Mouse (Mus musculus): ENCODE data around the gene Nf2. TPM values are rescaled to one million over a fixed set of nuclear protein-coding genes. Genes with fewer than 3 reads are reported as not detected.

The Nf2 gene
- polyA plus RNA-seq, 1 experiment from 2014 or later, result 52.1 TPM

DNA sequence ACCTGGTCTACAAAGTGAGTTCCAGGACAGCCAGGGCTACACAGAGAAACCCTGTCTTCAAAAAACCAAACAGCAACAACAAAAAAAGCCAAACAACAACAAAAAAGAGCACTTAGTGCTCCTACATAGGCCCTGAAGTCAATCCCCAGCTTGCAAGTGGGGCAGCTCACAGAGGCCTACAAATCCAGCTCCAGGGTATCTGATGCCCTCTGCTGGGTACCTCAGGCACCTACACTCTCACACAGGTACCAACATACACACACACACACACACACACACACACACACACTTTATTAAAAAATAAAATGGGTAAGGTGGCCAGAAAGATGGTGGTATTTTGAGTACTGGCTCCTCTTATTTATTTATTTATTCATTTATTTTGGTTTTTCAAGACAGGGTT lies 3.7 kb upstream of the Nf2 start:
- Histone ChIP-seq H3K4me2 (ENCODE audit: low read depth, low read length) (no peak overlapping the region), H3K4me3 (ENCODE audit: low read depth, low read length) (no peak overlapping the region), H3K9ac (replicated peaks; ENCODE audit: low read length) (no peak overlapping the region), H3K27me3 (ENCODE audit: control insufficient read depth, insufficient read depth, low read length) (no peaks in the 10 kb centered on the region), H3K36me3 (replicated peaks; ENCODE audit: control insufficient read depth, insufficient read depth, low read depth, low read length) (no peaks in the 10 kb centered on the region), H3K27ac (replicated peaks; ENCODE audit: low read depth, low read length) (no peak overlapping the region), H3K4me1 (ENCODE audit: control insufficient read depth, insufficient read depth, low read length) (no peaks in the 10 kb centered on the region), H3K9me3 (replicated peaks; ENCODE audit: control insufficient read depth, low read length) (no peaks in the 10 kb centered on the region)
- DNase-seq (ENCODE audit: low spot score) (no peak), ATAC-seq (replicated peaks; ENCODE audit: insufficient number of reproducible peaks, low FRiP score, low TSS enrichment, low read depth) (no peak)

DNA sequence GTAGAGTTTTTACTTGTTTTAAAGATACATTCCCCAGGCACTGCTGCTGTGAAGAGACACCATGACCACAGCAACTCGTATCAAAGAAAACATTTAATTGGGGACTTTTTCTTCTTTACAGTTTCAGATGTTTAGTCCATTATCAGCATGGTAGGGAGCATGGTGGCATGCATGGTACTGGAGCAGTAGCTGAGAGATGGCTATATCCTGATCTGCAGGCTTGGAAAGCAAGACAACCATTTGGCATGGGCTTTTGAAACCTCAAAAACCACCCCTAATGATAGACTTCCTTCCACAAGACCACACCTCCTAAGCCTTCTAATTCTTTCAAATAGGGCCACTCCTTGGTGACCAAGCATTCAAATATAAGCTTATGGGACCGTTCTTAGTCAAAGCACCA lies 1.1 kb upstream of the Nf2 start:
- H3K4me1 ChIP-seq (ENCODE audit: control insufficient read depth, insufficient read depth, low read length), result no peaks in the 10 kb centered on the region
- no peak overlapping the region for H3K4me2 ChIP-seq (ENCODE audit: low read depth, low read length)
- H3K9ac ChIP-seq (replicated peaks; ENCODE audit: low read length), result no peak overlapping the region
- H3K36me3 ChIP-seq (replicated peaks; ENCODE audit: control insufficient read depth, insufficient read depth, low read depth, low read length), result no peaks in the 10 kb centered on the region
- DNase-seq (ENCODE audit: low spot score) (no peak), ATAC-seq (replicated peaks; ENCODE audit: insufficient number of reproducible peaks, low FRiP score, low TSS enrichment, low read depth) (no peak)
- H3K9me3 ChIP-seq (replicated peaks; ENCODE audit: control insufficient read depth, low read length), result no peaks in the 10 kb centered on the region
- 90% methylated on average over 2 of the region's 2 CpGs for WGBS
- H3K27me3 ChIP-seq (ENCODE audit: control insufficient read depth, insufficient read depth, low read length), result no peaks in the 10 kb centered on the region
- H3K4me3 ChIP-seq (ENCODE audit: low read depth, low read length), result no peak overlapping the region
- no peak overlapping the region for H3K27ac ChIP-seq (replicated peaks; ENCODE audit: low read depth, low read length)

DNA sequence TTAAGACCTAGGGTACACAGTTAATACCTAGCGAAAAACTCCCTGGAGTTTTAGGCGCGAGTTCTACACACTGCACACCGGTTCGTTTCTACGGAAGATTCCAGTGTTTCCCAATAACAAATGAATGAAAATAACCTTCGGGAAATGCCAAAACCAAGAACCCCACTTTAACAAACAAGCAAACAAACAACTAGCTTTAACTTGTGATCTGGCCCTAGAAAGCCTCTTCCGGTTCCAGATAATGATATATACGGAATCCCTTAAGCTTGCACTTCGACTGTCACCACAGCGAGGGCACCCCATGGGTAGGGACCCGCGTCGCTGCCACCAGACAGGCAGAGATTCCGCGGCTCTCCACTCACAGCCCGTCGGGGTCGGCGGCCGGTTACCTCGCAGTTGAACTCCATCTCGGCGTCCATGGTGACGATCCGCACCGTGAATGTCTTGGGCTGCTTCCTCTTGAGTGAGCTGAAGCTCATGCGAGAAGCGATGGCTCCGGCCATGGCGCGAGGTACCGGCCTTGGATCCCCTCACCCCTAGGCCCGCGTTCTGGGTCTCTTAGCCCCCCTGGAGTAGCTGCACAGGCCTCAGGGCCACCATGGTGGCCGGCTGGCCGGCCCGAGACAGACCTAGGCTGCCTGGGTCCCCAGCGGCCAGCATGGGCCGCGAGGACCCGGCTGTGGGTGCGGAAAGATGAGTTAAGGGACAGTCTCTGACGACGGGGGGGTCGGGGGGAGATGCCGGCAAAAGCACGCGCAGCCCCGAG lies 670 bp downstream of the Nf2 start:
- DNase-seq (ENCODE audit: low spot score) (peak; percentile 54), ATAC-seq (replicated peaks; ENCODE audit: insufficient number of reproducible peaks, low FRiP score, low TSS enrichment, low read depth) (no peak; the same call in none of the 2 replicates)
- H3K9me3 ChIP-seq (replicated peaks; ENCODE audit: control insufficient read depth, low read length), result no peaks in the 10 kb centered on the region
- no peaks in the 10 kb centered on the region for H3K4me1 ChIP-seq (ENCODE audit: control insufficient read depth, insufficient read depth, low read length)
- H3K27me3 ChIP-seq (ENCODE audit: control insufficient read depth, insufficient read depth, low read length), result no peaks in the 10 kb centered on the region
- H3K4me2 ChIP-seq (ENCODE audit: low read depth, low read length), result peak overlapping the region; percentile 52
- H3K4me3 ChIP-seq (ENCODE audit: low read depth, low read length), result peak overlapping the region; percentile 77
- peak overlapping the region; percentile 91 for H3K9ac ChIP-seq (replicated peaks; ENCODE audit: low read length)
- no peaks in the 10 kb centered on the region for H3K36me3 ChIP-seq (replicated peaks; ENCODE audit: control insufficient read depth, insufficient read depth, low read depth, low read length)
- peak overlapping the region; percentile 57 for H3K27ac ChIP-seq (replicated peaks; ENCODE audit: low read depth, low read length)
- WGBS, result 1% methylated on average over 50 of the region's 50 CpGs

DNA sequence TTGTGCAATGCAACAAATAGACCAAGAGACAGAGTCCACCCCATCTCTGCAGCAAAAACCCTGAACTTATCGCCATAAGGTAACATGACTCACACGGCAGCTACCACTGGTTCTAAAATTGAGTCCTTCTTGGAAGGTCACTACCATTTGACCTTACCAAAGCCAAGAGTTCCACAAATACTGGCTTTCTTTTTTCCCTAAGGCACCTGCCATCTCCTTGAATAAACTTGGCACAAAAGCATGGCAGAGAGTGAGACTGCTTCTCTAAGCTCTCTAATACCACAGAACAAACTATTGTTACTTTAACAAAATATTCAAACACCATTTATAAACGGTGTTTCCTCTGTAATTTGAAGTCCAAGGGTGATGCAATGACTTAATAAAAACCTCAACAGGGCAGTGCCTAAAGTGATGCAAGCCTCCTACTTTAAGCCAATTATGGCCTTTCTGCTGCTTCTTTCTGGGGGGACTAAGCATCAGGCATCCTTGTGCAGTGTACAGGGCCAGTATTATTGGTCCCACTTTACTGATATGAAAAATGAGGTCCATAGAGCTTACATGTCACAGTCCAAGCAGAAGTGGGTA lies 8.3 kb downstream of the Nf2 start:
- H3K9ac ChIP-seq (replicated peaks; ENCODE audit: low read length), result no peak overlapping the region
- no peaks in the 10 kb centered on the region for H3K4me1 ChIP-seq (ENCODE audit: control insufficient read depth, insufficient read depth, low read length)
- WGBS, result 78% methylated on average over 3 of the region's 3 CpGs
- H3K27ac ChIP-seq (replicated peaks; ENCODE audit: low read depth, low read length), result no peak overlapping the region
- H3K36me3 ChIP-seq (replicated peaks; ENCODE audit: control insufficient read depth, insufficient read depth, low read depth, low read length), result no peaks in the 10 kb centered on the region
- no peak overlapping the region for H3K4me2 ChIP-seq (ENCODE audit: low read depth, low read length)
- ATAC-seq (replicated peaks; ENCODE audit: insufficient number of reproducible peaks, low FRiP score, low TSS enrichment, low read depth) (no peak), DNase-seq (ENCODE audit: low spot score) (no peak)
- no peaks in the 10 kb centered on the region for H3K27me3 ChIP-seq (ENCODE audit: control insufficient read depth, insufficient read depth, low read length)
- H3K4me3 ChIP-seq (ENCODE audit: low read depth, low read length), result no peak overlapping the region
- H3K9me3 ChIP-seq (replicated peaks; ENCODE audit: control insufficient read depth, low read length), result no peaks in the 10 kb centered on the region

DNA sequence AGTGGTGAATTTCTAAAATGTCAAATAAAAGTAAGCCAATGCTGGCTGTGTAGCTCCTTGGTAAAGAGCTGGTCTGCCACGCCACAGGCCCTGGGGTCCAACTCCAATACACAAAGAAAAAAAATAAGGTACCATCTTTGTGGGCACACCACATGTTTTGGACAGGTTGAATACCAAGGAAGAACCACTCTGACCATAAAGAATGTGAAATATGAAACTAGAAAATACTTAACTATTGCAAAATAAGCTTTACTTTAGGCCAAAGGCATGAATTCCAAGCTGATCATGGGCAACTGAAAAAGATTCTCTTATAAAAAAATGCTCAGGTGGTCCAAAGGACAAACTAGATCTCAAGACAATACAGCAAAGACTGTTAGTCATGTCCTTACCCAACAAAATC lies 11.1 kb downstream of the Nf2 start:
- Histone ChIP-seq H3K9ac (replicated peaks; ENCODE audit: low read length) (no peak overlapping the region), H3K4me2 (ENCODE audit: low read depth, low read length) (no peak overlapping the region), H3K9me3 (replicated peaks; ENCODE audit: control insufficient read depth, low read length) (no peaks in the 10 kb centered on the region), H3K36me3 (replicated peaks; ENCODE audit: control insufficient read depth, insufficient read depth, low read depth, low read length) (no peaks in the 10 kb centered on the region), H3K27ac (replicated peaks; ENCODE audit: low read depth, low read length) (no peak overlapping the region), H3K27me3 (ENCODE audit: control insufficient read depth, insufficient read depth, low read length) (no peaks in the 10 kb centered on the region), H3K4me1 (ENCODE audit: control insufficient read depth, insufficient read depth, low read length) (no peaks in the 10 kb centered on the region), H3K4me3 (ENCODE audit: low read depth, low read length) (no peak overlapping the region)
- DNase-seq (ENCODE audit: low spot score) (no peak), ATAC-seq (replicated peaks; ENCODE audit: insufficient number of reproducible peaks, low FRiP score, low TSS enrichment, low read depth) (no peak)
- WGBS, result 80% methylated on average over 1 of the region's 1 CpGs

DNA sequence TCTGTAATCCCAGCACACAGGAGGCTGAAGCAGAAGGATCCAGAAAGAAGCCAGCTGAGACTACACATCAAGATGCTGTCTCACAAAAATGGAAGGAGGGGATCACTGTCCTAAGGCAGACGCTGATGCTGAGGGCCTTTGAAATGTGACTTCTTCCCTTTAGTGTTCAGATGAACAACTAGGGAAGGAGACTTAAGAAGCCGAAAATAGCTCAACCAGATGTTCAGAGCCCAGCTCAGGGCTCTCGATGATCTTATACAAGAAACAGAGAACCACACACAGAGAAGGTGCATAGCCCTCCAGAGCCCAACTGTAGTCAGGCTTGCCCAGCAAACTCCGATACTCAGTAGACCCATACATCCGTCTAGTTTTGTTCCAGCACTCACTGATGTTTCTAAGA lies 12.0 kb downstream of the Nf2 start:
- Histone ChIP-seq H3K9me3 (replicated peaks; ENCODE audit: control insufficient read depth, low read length) (no peaks in the 10 kb centered on the region), H3K27me3 (ENCODE audit: control insufficient read depth, insufficient read depth, low read length) (no peaks in the 10 kb centered on the region), H3K27ac (replicated peaks; ENCODE audit: low read depth, low read length) (no peak overlapping the region), H3K4me1 (ENCODE audit: control insufficient read depth, insufficient read depth, low read length) (no peaks in the 10 kb centered on the region), H3K9ac (replicated peaks; ENCODE audit: low read length) (no peak overlapping the region), H3K4me2 (ENCODE audit: low read depth, low read length) (no peak overlapping the region), H3K36me3 (replicated peaks; ENCODE audit: control insufficient read depth, insufficient read depth, low read depth, low read length) (no peaks in the 10 kb centered on the region), H3K4me3 (ENCODE audit: low read depth, low read length) (no peak overlapping the region)
- no peak for ATAC-seq (replicated peaks; ENCODE audit: insufficient number of reproducible peaks, low FRiP score, low TSS enrichment, low read depth)
- no peak for DNase-seq (ENCODE audit: low spot score)
- 70% methylated on average over 5 of the region's 5 CpGs for WGBS

DNA sequence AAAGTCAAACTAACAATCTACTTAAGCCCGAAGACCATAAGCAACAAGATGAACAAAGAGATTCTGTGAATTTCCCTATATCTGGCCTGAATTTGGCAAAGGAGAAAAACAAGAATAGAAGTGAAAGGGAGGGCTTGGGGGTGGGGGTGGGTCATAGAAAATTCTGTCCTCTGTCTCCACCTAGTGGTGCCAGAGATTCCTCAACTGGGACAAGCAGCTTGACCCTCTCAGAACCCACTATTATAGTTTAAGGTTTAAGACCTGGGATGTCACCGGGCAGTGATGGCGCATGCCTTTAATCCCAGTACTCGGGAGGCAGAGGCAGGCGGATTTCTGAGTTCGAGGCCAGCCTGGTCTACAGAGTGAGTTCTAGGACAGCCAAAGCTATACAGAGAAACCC lies 12.6 kb downstream of the Nf2 start:
- Histone ChIP-seq H3K4me3 (ENCODE audit: low read depth, low read length) (no peak overlapping the region), H3K9ac (replicated peaks; ENCODE audit: low read length) (no peak overlapping the region), H3K4me2 (ENCODE audit: low read depth, low read length) (no peak overlapping the region), H3K4me1 (ENCODE audit: control insufficient read depth, insufficient read depth, low read length) (no peaks in the 10 kb centered on the region), H3K36me3 (replicated peaks; ENCODE audit: control insufficient read depth, insufficient read depth, low read depth, low read length) (no peaks in the 10 kb centered on the region), H3K9me3 (replicated peaks; ENCODE audit: control insufficient read depth, low read length) (no peaks in the 10 kb centered on the region), H3K27ac (replicated peaks; ENCODE audit: low read depth, low read length) (no peak overlapping the region), H3K27me3 (ENCODE audit: control insufficient read depth, insufficient read depth, low read length) (no peaks in the 10 kb centered on the region)
- 61% methylated on average over 6 of the region's 6 CpGs for WGBS
- peak; percentile 76 for DNase-seq (ENCODE audit: low spot score)
- no peak for ATAC-seq (replicated peaks; ENCODE audit: insufficient number of reproducible peaks, low FRiP score, low TSS enrichment, low read depth)

DNA sequence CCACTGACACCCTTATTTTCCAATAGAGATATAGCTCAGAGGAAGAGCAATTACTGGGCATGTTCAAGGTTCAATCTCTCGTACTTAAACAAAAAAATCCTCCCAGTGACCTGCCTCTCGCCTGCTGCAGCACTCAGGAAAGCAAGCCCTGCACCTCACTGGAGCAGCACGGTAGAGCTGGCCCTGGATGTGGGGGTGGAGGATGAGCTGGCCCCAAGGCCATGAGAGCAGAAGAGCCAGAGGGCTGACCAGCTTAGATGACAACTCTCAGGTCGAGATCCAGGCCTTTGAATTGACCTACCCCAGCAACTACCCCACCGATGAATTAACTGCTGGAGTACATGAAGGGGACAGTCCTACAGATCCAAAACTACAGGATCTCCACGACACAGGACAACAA lies 13.9 kb downstream of the Nf2 start:
- ATAC-seq (replicated peaks; ENCODE audit: insufficient number of reproducible peaks, low FRiP score, low TSS enrichment, low read depth) (no peak), DNase-seq (ENCODE audit: low spot score) (no peak)
- Histone ChIP-seq H3K27me3 (ENCODE audit: control insufficient read depth, insufficient read depth, low read length) (no peaks in the 10 kb centered on the region), H3K4me3 (ENCODE audit: low read depth, low read length) (no peak overlapping the region), H3K27ac (replicated peaks; ENCODE audit: low read depth, low read length) (no peak overlapping the region), H3K9ac (replicated peaks; ENCODE audit: low read length) (no peak overlapping the region), H3K36me3 (replicated peaks; ENCODE audit: control insufficient read depth, insufficient read depth, low read depth, low read length) (no peaks in the 10 kb centered on the region), H3K4me2 (ENCODE audit: low read depth, low read length) (no peak overlapping the region), H3K9me3 (replicated peaks; ENCODE audit: control insufficient read depth, low read length) (no peaks in the 10 kb centered on the region), H3K4me1 (ENCODE audit: control insufficient read depth, insufficient read depth, low read length) (no peaks in the 10 kb centered on the region)
- WGBS, result 84% methylated on average over 6 of the region's 6 CpGs
